Mouse (Mus musculus) C2C12 (cell line): ENCODE data around the gene Gtpbp4. TPM values are rescaled to one million over a fixed set of nuclear protein-coding genes. Genes with fewer than 3 reads are reported as not detected.
A peak's percentile ranks its signal among the peaks of the same experiment; 100 is the strongest.
"Not testable (repeated sequence)": the region's sequence is repeated elsewhere in the genome, so short reads cannot be mapped to it uniquely, and the experiment has no call there.

Source experiments
- H3K27me3 ChIP-seq: one replicate; pipeline ENCODE4 v1.6.1; 2011; ENCODE audit not compliant: control insufficient read depth, insufficient read depth, insufficient read length
- H3K36me3 ChIP-seq: one replicate; pipeline ENCODE4 v1.6.1; 2011; ENCODE audit not compliant: control insufficient read depth, insufficient read depth
- H3K4me3 ChIP-seq: one replicate; pipeline ENCODE4 v1.5.1; 2011; ENCODE audit warnings: mild to moderate bottlenecking, control low read depth; ENCODE audit not compliant: poor library complexity, insufficient read depth, severe bottlenecking
- H3K79me2 ChIP-seq: one replicate; pipeline ENCODE4 v1.6.1; 2011; ENCODE audit not compliant: control insufficient read depth, insufficient read depth
- H3K79me3 ChIP-seq: one replicate; pipeline ENCODE4 v1.6.1; 2011; ENCODE audit warnings: low read depth, control low read depth
- H3ac ChIP-seq: one replicate; pipeline ENCODE3; 2011; ENCODE audit warnings: low read depth; ENCODE audit not compliant: control insufficient read depth, insufficient read length
- CEBPB ChIP-seq: IDR thresholded peaks from one replicate; pipeline ENCODE4 v1.6.1; 2011; ENCODE audit warnings: low read depth, mild to moderate bottlenecking, control low read depth, moderate library complexity
- CTCF ChIP-seq: IDR thresholded peaks from one replicate; pipeline ENCODE4 v1.5.1; 2011; ENCODE audit not compliant: control insufficient read depth, insufficient read depth, insufficient read length
- FOSL1 ChIP-seq: IDR thresholded peaks from one replicate; pipeline ENCODE4 v1.8.0; 2011; ENCODE audit warnings: mild to moderate bottlenecking, low read length; ENCODE audit not compliant: poor library complexity, insufficient read depth, severe bottlenecking
- MAX ChIP-seq: IDR thresholded peaks from one replicate; pipeline ENCODE4 v1.6.1; 2011; ENCODE audit warnings: mild to moderate bottlenecking, control low read depth
- MYOD1 ChIP-seq: IDR thresholded peaks from one replicate; pipeline ENCODE4 v1.6.1; 2011; ENCODE audit warnings: low read depth; ENCODE audit not compliant: control insufficient read depth, insufficient read length
- MYOG ChIP-seq: IDR thresholded peaks from one replicate; pipeline ENCODE4 v1.6.1; 2011; ENCODE audit not compliant: control insufficient read depth, insufficient read length; ENCODE audit errors: extremely low read depth
- USF1 ChIP-seq: IDR thresholded peaks from one replicate; pipeline ENCODE4 v1.6.1; 2011; ENCODE audit warnings: low read depth, mild to moderate bottlenecking, control low read depth, moderate library complexity
- polyA plus RNA-seq: library from polyadenylated mRNA; unstranded; fragments of >200 nt; fragmentation: generic; extraction: Trizol; gene quantifications from one replicate; pipeline ENCODE4 v1.2.1, GENCODE M21; 2012; ENCODE audit warnings: missing spikeins

Gene Gtpbp4
- polyA plus RNA-seq, 1 experiment = 27.7 TPM

GRCm38 (mm10) chr13:8995159-8995989 is 509 bp downstream of the Gtpbp4 start:
- H3K79me3 ChIP-seq = peaks cover 53% of the 10 kb centered on the region
- H3K27me3 ChIP-seq = no peaks in the 10 kb centered on the region
- peak overlapping the region; percentile 100 for H3K4me3 ChIP-seq
- H3K79me2 ChIP-seq = peaks cover 56% of the 10 kb centered on the region
- TF ChIP-seq MAX (no peak), MYOG (no peak)
- peak overlapping the region; percentile 86 for H3ac ChIP-seq
- peaks cover 20% of the 10 kb centered on the region for H3K36me3 ChIP-seq

- Histone ChIP-seq H3K27me3 (no peaks in the 10 kb centered on the region), H3K79me2 (peaks cover 86% of the 10 kb centered on the region), H3ac (no peak overlapping the region), H3K4me3 (no peak overlapping the region), H3K79me3 (peaks cover 76% of the 10 kb centered on the region), H3K36me3 (peaks cover 50% of the 10 kb centered on the region)
- no peak for TF ChIP-seq MYOG
- no peak for TF ChIP-seq USF1
- TF ChIP-seq CTCF = no peak
- TF ChIP-seq CEBPB = no peak
- TF ChIP-seq FOSL1 = no peak
Measured at GRCm38 (mm10) chr13:8992231-8992630, 3.7 kb downstream of the Gtpbp4 start.

DNA sequence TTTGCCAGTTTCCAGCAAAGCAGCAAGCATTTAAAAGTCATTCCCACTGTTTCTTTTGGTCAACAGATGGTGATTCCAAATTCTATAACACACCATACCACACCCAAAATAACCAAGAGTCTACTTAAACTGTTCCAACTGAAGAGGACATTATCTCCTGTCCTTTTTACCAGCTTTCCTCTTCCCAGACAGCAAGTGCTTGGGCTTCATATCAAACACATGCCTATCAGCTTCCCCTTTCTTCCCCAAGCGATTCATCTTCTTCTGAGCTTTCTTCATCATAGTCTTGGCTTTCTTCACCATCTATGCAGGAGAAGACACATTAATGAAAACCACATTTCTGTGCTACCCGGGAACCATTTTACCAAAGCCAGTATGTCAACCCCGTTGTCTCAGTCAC is 22.9 kb downstream of the Gtpbp4 start:
- no peaks in the 10 kb centered on the region for H3K79me3 ChIP-seq
- no peak for TF ChIP-seq CEBPB
- no peak for TF ChIP-seq FOSL1
- TF ChIP-seq MAX = no peak
- H3K27me3 ChIP-seq = no peaks in the 10 kb centered on the region
- H3K79me2 ChIP-seq = peaks cover 7% of the 10 kb centered on the region
- H3K36me3 ChIP-seq = peaks cover 98% of the 10 kb centered on the region
- no peak overlapping the region for H3K4me3 ChIP-seq
- no peak overlapping the region for H3ac ChIP-seq

- Histone ChIP-seq H3K4me3 (no peak overlapping the region), H3K27me3 (no peaks in the 10 kb centered on the region), H3K36me3 (peaks cover 95% of the 10 kb centered on the region), H3K79me3 (no peaks in the 10 kb centered on the region), H3K79me2 (peaks cover 7% of the 10 kb centered on the region), H3ac (no peak overlapping the region)
- TF ChIP-seq CEBPB = no peak
- no peak for TF ChIP-seq USF1
- no peak for TF ChIP-seq FOSL1
- no peak for TF ChIP-seq MAX
- TF ChIP-seq CTCF = no peak
- no peak for TF ChIP-seq MYOD1
- no peak for TF ChIP-seq MYOG
Measured at GRCm38 (mm10) chr13:8972369-8972768, 23.5 kb downstream of the Gtpbp4 start.

GRCm38 (mm10) chr13:8967742-8968141 is 28.1 kb downstream of the Gtpbp4 start:
- Histone ChIP-seq H3K79me2 (no peaks in the 10 kb centered on the region), H3K36me3 (peaks cover 59% of the 10 kb centered on the region), H3K4me3 (no peak overlapping the region), H3K79me3 (no peaks in the 10 kb centered on the region), H3ac (no peak overlapping the region), H3K27me3 (no peaks in the 10 kb centered on the region)
- TF ChIP-seq FOSL1 (no peak), MYOG (no peak), USF1 (no peak), CTCF (no peak), CEBPB (no peak), MAX (no peak), MYOD1 (no peak)

DNA sequence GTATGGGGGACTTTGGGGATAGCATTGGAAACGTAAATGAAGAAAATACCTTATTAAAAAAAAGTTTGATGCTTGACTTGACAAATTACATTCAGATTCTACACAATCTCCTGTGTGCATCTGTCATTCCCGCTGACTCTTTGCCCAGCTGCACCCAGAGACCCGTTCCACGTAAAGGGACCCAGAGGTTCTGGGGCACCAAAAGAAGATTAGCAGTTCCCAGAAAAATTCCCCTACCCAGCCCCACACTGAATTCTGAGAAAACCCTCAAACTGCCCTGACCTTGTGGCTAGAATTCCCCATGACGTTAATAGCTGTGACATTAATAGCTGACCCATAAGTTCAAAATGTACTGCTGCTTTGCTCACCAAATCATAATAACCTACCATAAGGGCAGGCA is 30.7 kb downstream of the Gtpbp4 start:
- Histone ChIP-seq H3K27me3 (no peaks in the 10 kb centered on the region), H3K79me3 (no peaks in the 10 kb centered on the region), H3ac (no peak overlapping the region), H3K36me3 (peaks cover 33% of the 10 kb centered on the region), H3K4me3 (no peak overlapping the region), H3K79me2 (no peaks in the 10 kb centered on the region)
- TF ChIP-seq CTCF (no peak), CEBPB (no peak), MYOD1 (no peak), MAX (no peak), USF1 (no peak), FOSL1 (no peak), MYOG (no peak)

DNA sequence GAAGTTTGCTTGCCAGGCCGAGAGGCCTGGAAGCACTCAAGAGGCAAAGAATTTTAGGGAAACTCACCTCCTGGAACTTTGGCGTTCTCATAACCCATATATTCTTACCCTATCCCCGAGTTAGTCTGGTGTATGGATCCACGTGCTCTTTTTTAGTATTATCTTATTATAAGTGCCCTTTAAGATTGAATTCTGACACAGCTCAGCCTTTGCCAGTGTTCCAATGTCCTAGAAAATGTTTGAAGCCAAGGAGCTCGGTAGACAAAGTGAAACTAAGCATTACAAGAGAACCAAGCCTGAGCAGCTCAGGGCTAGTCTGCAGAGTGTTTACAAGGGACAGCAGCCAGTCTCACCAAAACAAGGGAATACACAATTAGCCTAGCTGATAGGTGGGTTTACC is 33.6 kb downstream of the Gtpbp4 start:
- not testable (repeated sequence) for H3K79me3 ChIP-seq, H3ac ChIP-seq, H3K79me2 ChIP-seq, H3K4me3 ChIP-seq, H3K27me3 ChIP-seq
- peaks cover 10% of the 10 kb centered on the region for H3K36me3 ChIP-seq

DNA sequence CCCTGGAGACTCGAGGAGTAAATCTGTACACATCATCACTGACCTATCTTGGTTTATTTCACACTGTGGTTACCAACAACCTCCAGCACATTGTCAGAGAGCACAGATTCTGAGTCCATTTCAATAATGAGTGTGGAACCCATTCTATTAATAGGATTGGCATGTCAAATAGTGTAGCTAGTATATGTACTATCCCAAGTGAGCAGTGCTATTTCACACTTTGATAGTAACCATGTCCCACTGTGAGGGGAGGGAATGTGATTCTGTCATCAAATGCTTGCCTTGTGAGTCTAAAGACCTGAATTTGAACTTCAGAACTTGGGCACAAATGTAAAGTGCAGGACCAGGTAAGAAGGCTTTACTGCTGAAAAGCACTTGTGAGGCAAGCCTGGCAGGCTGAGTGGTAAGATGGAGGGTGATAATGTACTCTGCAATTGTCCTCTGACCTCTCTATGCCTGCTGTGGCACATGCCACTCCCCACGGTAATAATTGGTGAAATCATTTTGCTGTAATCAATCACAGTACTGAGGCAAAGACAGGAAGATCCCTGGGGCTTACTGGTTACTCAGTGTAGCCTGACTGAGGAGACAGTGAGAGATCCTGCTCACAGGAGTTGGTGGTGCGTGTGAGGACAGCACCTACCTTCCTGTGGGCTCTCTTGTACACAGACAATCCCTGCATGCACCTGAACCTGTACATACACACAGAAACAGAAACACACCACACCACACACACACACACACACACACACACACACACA is 34.6 kb downstream of the Gtpbp4 start:
- not testable (repeated sequence) for H3K36me3 ChIP-seq, H3K79me3 ChIP-seq, H3K4me3 ChIP-seq, H3K79me2 ChIP-seq, H3K27me3 ChIP-seq, H3ac ChIP-seq

DNA sequence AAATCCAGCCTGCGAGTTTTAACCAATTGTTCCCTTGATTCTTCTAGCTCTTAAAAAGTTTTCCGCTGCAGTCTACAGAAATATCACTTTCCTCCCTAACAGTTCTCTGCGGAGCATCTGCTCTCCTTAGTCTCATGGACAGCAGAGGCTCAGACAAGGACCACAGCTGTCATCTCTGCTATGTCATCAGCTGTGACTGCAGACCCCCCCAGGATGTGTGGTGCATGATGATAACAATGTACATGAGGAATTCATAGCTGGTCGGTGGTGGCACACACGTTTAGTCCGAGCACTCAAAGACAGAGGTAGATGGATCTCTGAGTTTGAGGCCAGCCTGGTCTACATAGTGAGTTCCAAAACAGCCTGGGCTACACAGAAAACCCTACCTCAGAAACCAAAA is 36.3 kb downstream of the Gtpbp4 start:
- H3K36me3 ChIP-seq, H3K79me3 ChIP-seq, H3ac ChIP-seq, H3K27me3 ChIP-seq, H3K79me2 ChIP-seq, H3K4me3 ChIP-seq: not testable (repeated sequence)
